Mouse (Mus musculus) Muller cell, postnatal 12 days (primary cell): Measurements from ENCODE around the gene Gas2l3.

ENCODE experiments used
- DNase-seq: peaks from one replicate; pipeline ENCODE4 v3.0.0-alpha.2; 2015; ENCODE audit errors: inconsistent ontology term

The Gas2l3 gene

DNA sequence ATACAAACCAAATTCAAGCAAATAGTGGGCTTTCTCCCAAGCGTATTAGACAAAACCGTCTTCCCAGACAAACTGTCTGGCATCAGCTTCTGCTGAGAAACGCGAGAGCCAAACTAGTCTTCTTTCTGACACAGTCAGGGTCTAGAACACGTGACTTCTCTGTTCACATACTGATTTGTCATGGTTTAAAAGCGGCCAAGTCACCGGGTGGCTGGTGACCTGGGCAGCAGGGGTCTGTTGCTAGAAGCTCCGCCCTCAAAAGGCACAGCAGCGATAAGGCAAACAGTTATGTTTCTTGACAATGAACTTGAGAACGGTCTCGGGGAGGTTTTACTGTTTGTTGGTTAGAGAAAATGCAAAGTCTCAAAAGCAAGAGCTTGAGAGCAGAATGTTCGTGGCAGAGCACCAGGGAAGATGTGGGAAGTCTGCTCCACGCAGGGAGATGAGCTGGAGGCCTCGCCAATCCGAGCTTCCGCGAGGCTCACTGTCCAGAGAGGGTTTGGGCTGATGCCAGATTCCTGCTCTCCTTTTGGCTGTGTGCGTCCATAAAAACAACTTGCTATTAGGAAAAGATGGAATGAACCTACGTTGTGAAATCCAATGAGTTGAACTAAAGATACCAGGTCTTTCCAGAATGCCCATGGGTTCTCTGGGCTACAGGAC lies 43.0 kb downstream of the Gas2l3 start:
- no peak for DNase-seq

DNA sequence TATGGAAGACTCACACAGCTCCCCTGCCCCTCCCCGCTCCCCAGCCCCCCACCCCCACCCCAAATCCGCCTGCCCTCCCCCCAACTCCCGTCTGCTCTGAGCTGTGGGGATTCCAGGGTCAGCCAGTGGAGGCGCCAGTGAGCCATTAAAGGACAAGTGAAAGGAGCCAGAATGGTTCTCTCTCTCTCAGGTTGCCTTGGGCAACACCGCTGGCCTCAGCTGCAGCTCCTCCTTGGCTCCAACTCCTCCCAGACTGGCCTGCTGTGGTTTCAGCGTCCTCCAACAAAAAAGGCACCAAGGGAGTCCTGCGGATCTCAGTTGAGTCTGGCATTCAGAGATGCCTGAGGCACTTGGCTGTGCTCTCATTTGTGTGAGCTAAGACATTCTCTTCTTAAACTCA lies 47.9 kb downstream of the Gas2l3 start:
- DNase-seq = peak; percentile 84

DNA sequence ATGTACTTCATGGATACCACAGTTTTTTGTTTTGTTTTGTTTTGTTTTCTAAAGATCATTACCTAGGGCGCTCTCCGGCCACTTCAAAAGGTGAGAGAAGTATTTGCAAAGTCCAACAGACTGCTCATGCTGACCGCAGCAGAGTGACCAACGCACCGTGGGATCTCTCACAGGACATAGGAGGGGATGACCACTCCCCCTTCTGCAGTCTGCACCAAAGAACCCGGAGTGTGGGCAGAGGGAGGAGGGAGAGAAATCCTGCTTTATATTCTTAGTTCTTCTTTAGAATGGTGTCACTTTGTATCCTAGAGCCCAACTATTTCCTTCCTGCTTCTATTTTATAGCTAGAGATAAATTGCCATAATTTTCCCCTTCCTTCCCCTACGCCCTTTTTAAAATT lies 48.4 kb downstream of the Gas2l3 start:
- DNase-seq = no peak

- no peak for DNase-seq
These were observed 51.1 kb downstream of the Gas2l3 start for GRCm38 (mm10) chr10:89392687-89393086.

GRCm38 (mm10) chr10:89391571-89392163 lies 52.1 kb downstream of the Gas2l3 start:
- peak; percentile 75 for DNase-seq

- DNase-seq = no peak
These were observed 57.3 kb downstream of the Gas2l3 start for GRCm38 (mm10) chr10:89386461-89386860.

DNA sequence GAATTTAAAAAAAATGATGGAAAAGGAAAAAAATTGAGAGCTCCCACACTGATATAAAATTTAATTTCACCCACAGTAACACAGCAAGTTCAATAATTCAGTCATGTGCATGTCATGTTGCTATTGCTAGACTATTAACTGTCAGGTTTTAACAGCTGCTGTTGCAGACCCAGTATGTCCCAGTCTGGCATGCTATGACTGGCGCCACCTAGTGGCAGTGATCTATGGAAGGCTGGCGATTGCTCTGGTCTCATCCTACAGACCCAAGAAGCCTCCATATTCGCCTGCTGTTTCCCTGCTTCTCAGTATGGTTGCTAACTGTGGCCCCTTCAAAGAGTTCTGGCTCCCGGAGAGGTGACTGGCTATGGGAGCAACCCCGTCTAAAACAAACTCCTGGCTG lies 60.3 kb downstream of the Gas2l3 start:
- DNase-seq = no peak

- no peak for DNase-seq
These were observed 66.0 kb downstream of the Gas2l3 start for GRCm38 (mm10) chr10:89377750-89378149.

DNA sequence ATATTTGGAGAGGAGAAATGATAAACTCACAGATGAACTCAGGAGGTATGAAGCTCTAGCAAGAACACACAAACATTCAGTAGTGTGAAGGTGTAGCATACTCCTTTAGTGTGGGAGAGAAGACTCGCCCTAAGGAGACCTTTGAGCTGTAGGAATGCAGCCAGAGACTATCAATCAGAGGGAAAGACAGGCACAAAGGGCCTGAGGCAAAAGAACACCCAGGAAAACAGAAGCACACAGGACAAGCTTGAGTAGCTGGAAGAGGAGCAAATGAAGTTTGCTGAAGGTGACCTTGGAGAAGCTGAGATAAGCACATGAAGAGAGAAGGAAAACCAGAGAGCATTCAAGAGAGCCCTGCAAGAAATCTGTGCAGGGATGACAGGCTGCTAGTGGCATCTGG lies 73.7 kb downstream of the Gas2l3 start:
- DNase-seq = no peak

DNA sequence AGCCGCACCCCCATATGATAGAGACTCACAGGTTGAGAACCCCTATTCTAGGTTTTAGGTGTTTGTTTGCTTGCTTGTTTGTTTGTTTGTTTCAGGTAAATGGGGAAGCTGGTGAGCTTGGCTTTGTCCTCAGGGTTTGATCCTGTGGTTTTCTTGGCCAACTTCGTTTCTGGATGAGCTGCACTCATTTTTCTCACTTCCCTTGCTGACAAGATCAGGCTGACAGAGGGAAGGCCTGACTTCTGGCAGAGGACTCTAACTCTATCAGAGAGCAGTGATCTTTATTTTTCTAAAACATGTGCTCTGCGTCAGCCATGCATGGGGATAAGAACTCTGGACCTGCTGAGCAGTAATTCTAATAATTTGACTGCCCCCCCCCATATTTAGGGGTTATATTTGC lies 84.8 kb downstream of the Gas2l3 start:
- no peak for DNase-seq
